Mouse (Mus musculus): Measurements from ENCODE around the gene Siglece. TPM values are rescaled to one million over a fixed set of nuclear protein-coding genes. Genes with fewer than 3 reads are reported as not detected.

Siglece gene
- polyA plus RNA-seq, 1 experiment from 2014 or later, result 0.27 TPM

Other genes with a start within 250 kb of the Siglece start
- 0.22 TPM in 1 of 2 replicates, not detected in the other for gene Lim2, start 232.5 kb downstream of the Siglece start, polyA plus RNA-seq (2016; fragmentation: Nextera tagmentation; extraction: Ambion mirVana)
- 0.27 TPM in 1 of 2 replicates, not detected in the other for gene Nkg7, start 223.1 kb downstream of the Siglece start, polyA plus RNA-seq (2016; fragmentation: Nextera tagmentation; extraction: Ambion mirVana)
- not detected in 2 replicates for gene Cldnd2, start 219.4 kb downstream of the Siglece start, polyA plus RNA-seq (2016; fragmentation: Nextera tagmentation; extraction: Ambion mirVana)
- 460 and 473 TPM in 2 replicates for gene Etfb, start 216.1 kb downstream of the Siglece start, polyA plus RNA-seq (2016; fragmentation: Nextera tagmentation; extraction: Ambion mirVana)
- 0.46 TPM in 1 of 2 replicates, not detected in the other for gene Gm45233, start 216.0 kb downstream of the Siglece start, polyA plus RNA-seq (2016; fragmentation: Nextera tagmentation; extraction: Ambion mirVana)
- 2.1 and 2.4 TPM in 2 replicates for gene Vsig10l, start 197.0 kb downstream of the Siglece start, polyA plus RNA-seq (2016; fragmentation: Nextera tagmentation; extraction: Ambion mirVana)
- 0.10 and 0.14 TPM in 2 replicates for gene Iglon5, start 170.1 kb downstream of the Siglece start, polyA plus RNA-seq (2016; fragmentation: Nextera tagmentation; extraction: Ambion mirVana)
- not detected in 2 replicates for gene 4931406B18Rik, start 154.2 kb downstream of the Siglece start, polyA plus RNA-seq (2016; fragmentation: Nextera tagmentation; extraction: Ambion mirVana)
- 0.30 and 0.52 TPM in 2 replicates for gene Cd33, start 115.7 kb downstream of the Siglece start, polyA plus RNA-seq (2016; fragmentation: Nextera tagmentation; extraction: Ambion mirVana)
- 1.5 TPM in 2 replicates for gene Zfp658, start 97.9 kb downstream of the Siglece start, polyA plus RNA-seq (2016; fragmentation: Nextera tagmentation; extraction: Ambion mirVana)
- 8.5 and 8.6 TPM in 2 replicates for gene Zfp719, start 80.6 kb downstream of the Siglece start, polyA plus RNA-seq (2016; fragmentation: Nextera tagmentation; extraction: Ambion mirVana)
- gene Zfp819, start 53.0 kb downstream of the Siglece start, polyA plus RNA-seq (2016; fragmentation: Nextera tagmentation; extraction: Ambion mirVana), result not detected in 2 replicates
- gene Ceacam18, start 25.5 kb downstream of the Siglece start, polyA plus RNA-seq (2016; fragmentation: Nextera tagmentation; extraction: Ambion mirVana), result not detected in 2 replicates
- 7.0 TPM in 2 replicates for gene Ctu1, start 11.9 kb upstream of the Siglece start, polyA plus RNA-seq (2016; fragmentation: Nextera tagmentation; extraction: Ambion mirVana)
- not detected in 2 replicates for gene Klk14, start 30.3 kb upstream of the Siglece start, polyA plus RNA-seq (2016; fragmentation: Nextera tagmentation; extraction: Ambion mirVana)
- 0.13 and 0.24 TPM in 2 replicates for gene Klk13, start 52.4 kb upstream of the Siglece start, polyA plus RNA-seq (2016; fragmentation: Nextera tagmentation; extraction: Ambion mirVana)
- gene Klk12, start 108.7 kb upstream of the Siglece start, polyA plus RNA-seq (2016; fragmentation: Nextera tagmentation; extraction: Ambion mirVana), result not detected in 2 replicates
- gene Klk11, start 114.4 kb upstream of the Siglece start, polyA plus RNA-seq (2016; fragmentation: Nextera tagmentation; extraction: Ambion mirVana), result not detected in 2 replicates
- 0.23 TPM in 1 of 2 replicates, not detected in the other for gene Klk10, start 120.9 kb upstream of the Siglece start, polyA plus RNA-seq (2016; fragmentation: Nextera tagmentation; extraction: Ambion mirVana)
- not detected in 2 replicates for gene Klk9, start 131.7 kb upstream of the Siglece start, polyA plus RNA-seq (2016; fragmentation: Nextera tagmentation; extraction: Ambion mirVana)
- 24.4 and 25.0 TPM in 2 replicates for gene Klk8, start 137.4 kb upstream of the Siglece start, polyA plus RNA-seq (2016; fragmentation: Nextera tagmentation; extraction: Ambion mirVana)
- 0.26 TPM in 1 of 2 replicates, not detected in the other for gene Klk7, start 151.1 kb upstream of the Siglece start, polyA plus RNA-seq (2016; fragmentation: Nextera tagmentation; extraction: Ambion mirVana)
- gene Klk6, start 164.3 kb upstream of the Siglece start, polyA plus RNA-seq (2016; fragmentation: Nextera tagmentation; extraction: Ambion mirVana), result not detected in 2 replicates
- not detected in 2 replicates for gene Klk5, start 181.8 kb upstream of the Siglece start, polyA plus RNA-seq (2016; fragmentation: Nextera tagmentation; extraction: Ambion mirVana)
- 0.18 TPM in 1 of 2 replicates, not detected in the other for gene Klk4, start 221.0 kb upstream of the Siglece start, polyA plus RNA-seq (2016; fragmentation: Nextera tagmentation; extraction: Ambion mirVana)

Data from heart, embryonic 12.5 days (tissue).